Mouse (Mus musculus): ENCODE measurements around the gene Sptbn4. TPM values are rescaled to one million over a fixed set of nuclear protein-coding genes. Genes with fewer than 3 reads are reported as not detected.

The Sptbn4 gene
- polyA plus RNA-seq, 1 experiment from 2014 or later, result 0.28 TPM

DNA sequence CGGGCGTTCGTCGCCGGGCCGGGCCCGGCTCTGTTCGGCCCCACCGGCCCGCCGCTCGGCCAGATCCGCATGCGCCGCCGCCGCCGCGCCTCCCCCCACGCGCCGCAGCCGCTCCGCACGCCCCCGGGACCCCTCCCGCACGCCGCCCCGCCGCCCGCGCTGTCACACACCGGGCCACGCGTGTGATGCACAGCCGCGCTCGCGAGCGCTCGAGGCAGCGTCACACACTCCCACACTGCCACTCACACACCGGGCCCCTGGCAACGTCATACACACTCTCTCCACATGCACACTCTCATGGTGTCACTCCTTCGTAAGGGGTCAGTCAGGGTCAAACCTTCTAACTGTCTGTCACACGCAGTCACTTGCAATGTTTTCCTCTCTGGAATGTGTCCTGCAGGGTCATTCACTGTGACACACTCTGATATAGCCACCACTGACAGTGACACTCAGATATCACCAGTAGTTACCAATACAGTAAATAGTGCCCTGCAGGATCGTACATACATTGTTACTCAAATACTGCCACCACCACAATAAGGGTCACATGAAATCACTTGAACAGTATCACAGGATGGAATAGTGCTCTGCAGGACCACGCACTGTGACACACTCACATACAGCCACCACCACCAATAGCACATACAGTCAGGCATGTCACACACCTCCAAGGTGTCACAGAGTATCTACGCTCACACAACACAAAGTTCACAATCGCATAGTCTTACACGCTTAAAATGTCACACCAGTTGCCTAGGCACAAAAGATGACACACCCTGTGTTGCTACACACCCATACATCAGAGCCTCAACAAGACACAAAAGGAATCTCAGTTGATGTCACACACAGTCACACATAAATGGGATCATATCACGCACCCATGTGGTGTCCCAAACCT is 716 bp downstream of the Sptbn4 start:
- TF ChIP-seq CTCF (IDR thresholded peaks at IDR 0.05; ENCODE audit: low read depth), result no peak
- WGBS, result 8% methylated on average over 46 of the region's 53 CpGs
- Histone ChIP-seq H3K4me3 (replicated peaks; ENCODE audit: low read depth, low read length) (peak overlapping the region; percentile 47), H3K27ac (no peak overlapping the region), H3K9ac (ENCODE audit: low read depth, low read length) (peak overlapping the region; percentile 56), H3K9me3 (replicated peaks; ENCODE audit: low read length) (no peaks in the 10 kb centered on the region), H3K4me1 (replicated peaks; ENCODE audit: insufficient read depth, low read length) (peaks cover 10% of the 10 kb centered on the region; the same call in 1 of the 2 replicates), H3K27me3 (ENCODE audit: insufficient read depth, low read length) (0 out of 2 replicates have a peak, but pooled peaks cover 7% of the 10 kb centered on the region), H3K36me3 (ENCODE audit: insufficient read depth, low read length) (no peaks in the 10 kb centered on the region), H3K4me2 (ENCODE audit: low read length) (peak overlapping the region; percentile 95)
- DNase-seq (ENCODE audit: low spot score) (peak; percentile 27), ATAC-seq (replicated peaks; ENCODE audit: low FRiP score, low read depth) (peak; percentile 11; the same call in 1 of the 2 replicates)

DNA sequence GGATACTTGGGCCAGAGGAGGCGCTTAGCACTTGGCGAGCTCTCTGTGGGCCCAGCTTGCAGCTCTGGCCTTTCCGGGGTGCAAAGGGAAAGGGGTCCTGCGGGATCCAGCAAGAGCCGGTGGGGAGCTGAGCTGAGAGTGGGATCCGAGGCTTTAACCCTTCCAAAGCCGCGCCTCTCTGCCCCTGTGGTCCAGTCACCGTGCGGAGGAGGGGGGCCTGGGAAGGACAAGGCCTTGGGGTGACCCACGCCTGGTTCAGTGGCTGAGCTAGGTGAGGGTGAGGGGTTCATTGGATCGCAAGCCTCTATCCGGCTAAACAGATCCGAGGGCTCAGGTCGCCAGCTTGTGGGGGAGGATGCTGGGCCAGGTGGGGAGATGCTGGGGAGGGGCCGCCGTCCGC is 1.4 kb downstream of the Sptbn4 start:
- H3K4me1 ChIP-seq (replicated peaks; ENCODE audit: insufficient read depth, low read length), result peaks cover 10% of the 10 kb centered on the region; the same call in 1 of the 2 replicates
- DNase-seq (ENCODE audit: low spot score) (no peak), ATAC-seq (replicated peaks; ENCODE audit: low FRiP score, low read depth) (no peak)
- no peaks in the 10 kb centered on the region for H3K9me3 ChIP-seq (replicated peaks; ENCODE audit: low read length)
- 0 out of 2 replicates have a peak, but pooled peaks cover 7% of the 10 kb centered on the region for H3K27me3 ChIP-seq (ENCODE audit: insufficient read depth, low read length)
- peak overlapping the region; percentile 95 for H3K4me2 ChIP-seq (ENCODE audit: low read length)
- no peak for TF ChIP-seq CTCF (IDR thresholded peaks at IDR 0.05; ENCODE audit: low read depth)
- peak overlapping the region; percentile 56 for H3K9ac ChIP-seq (ENCODE audit: low read depth, low read length)
- H3K36me3 ChIP-seq (ENCODE audit: insufficient read depth, low read length), result no peaks in the 10 kb centered on the region
- WGBS, result 7% methylated on average over 13 of the region's 18 CpGs
- H3K27ac ChIP-seq, result no peak overlapping the region
- H3K4me3 ChIP-seq (replicated peaks; ENCODE audit: low read depth, low read length), result peak overlapping the region; percentile 47

DNA sequence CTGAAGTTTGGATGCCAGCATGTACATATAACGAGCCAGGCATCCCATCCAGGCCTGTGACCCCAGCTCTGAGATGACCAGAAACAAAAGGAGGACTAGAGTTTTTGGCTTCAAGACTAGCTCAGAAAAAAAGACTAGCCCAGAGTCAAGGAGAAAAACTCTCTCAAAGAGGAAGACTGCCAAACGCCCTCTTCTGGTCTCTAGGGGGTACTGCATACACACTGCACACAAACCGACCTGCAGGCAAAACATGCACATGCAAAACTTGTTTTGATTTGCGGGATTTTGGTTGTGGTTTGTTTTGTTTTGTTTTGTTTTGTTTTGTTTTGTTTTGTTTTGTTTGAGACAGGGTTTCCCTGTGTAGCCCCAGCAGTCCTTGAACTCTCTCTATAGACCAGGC is 7.5 kb downstream of the Sptbn4 start:
- no peak overlapping the region for H3K9ac ChIP-seq (ENCODE audit: low read depth, low read length)
- no peaks in the 10 kb centered on the region for H3K36me3 ChIP-seq (ENCODE audit: insufficient read depth, low read length)
- peak; percentile 40; the same call in 1 of the 2 replicates for TF ChIP-seq CTCF (IDR thresholded peaks at IDR 0.05; ENCODE audit: low read depth)
- H3K4me2 ChIP-seq (ENCODE audit: low read length), result no peak overlapping the region
- no peaks in the 10 kb centered on the region for H3K9me3 ChIP-seq (replicated peaks; ENCODE audit: low read length)
- no peak for ATAC-seq (replicated peaks; ENCODE audit: low FRiP score, low read depth)
- DNase-seq (ENCODE audit: low spot score), result no peak
- no peaks in the 10 kb centered on the region for H3K27me3 ChIP-seq (ENCODE audit: insufficient read depth, low read length)
- 83% methylated on average over 4 of the region's 4 CpGs for WGBS
- no peaks in the 10 kb centered on the region for H3K4me1 ChIP-seq (replicated peaks; ENCODE audit: insufficient read depth, low read length)
- H3K4me3 ChIP-seq (replicated peaks; ENCODE audit: low read depth, low read length), result no peak overlapping the region
- no peak overlapping the region for H3K27ac ChIP-seq

DNA sequence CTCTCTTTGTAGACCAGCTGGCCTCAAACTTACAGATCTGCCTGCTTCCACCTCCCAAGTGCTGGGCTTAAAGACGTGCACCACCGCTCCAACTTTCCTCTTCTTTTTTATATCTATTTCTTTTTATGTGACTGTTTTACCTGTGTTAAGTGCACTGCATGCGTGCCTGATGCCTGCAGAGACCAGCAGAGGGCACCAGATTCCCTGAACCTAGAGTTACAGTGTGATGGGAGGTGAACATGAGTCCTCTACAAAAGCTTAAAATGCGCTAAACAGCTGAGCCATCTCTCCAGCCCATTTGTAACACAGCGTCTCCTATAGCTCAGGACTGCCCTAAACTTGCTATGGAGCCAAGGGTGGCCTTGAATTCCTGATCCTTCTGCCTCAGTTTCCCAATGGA is 9.9 kb downstream of the Sptbn4 start:
- peaks cover 5% of the 10 kb centered on the region; the same call in 1 of the 2 replicates for H3K27me3 ChIP-seq (ENCODE audit: insufficient read depth, low read length)
- H3K4me3 ChIP-seq (replicated peaks; ENCODE audit: low read depth, low read length), result no peak overlapping the region
- no peak overlapping the region for H3K9ac ChIP-seq (ENCODE audit: low read depth, low read length)
- no peak for ATAC-seq (replicated peaks; ENCODE audit: low FRiP score, low read depth)
- TF ChIP-seq CTCF (IDR thresholded peaks at IDR 0.05; ENCODE audit: low read depth), result peak; percentile 66
- no peak overlapping the region for H3K27ac ChIP-seq
- no peaks in the 10 kb centered on the region for H3K9me3 ChIP-seq (replicated peaks; ENCODE audit: low read length)
- no peaks in the 10 kb centered on the region for H3K4me1 ChIP-seq (replicated peaks; ENCODE audit: insufficient read depth, low read length)
- DNase-seq (ENCODE audit: low spot score), result no peak
- 72% methylated on average over 5 of the region's 5 CpGs for WGBS
- no peaks in the 10 kb centered on the region for H3K36me3 ChIP-seq (ENCODE audit: insufficient read depth, low read length)
- H3K4me2 ChIP-seq (ENCODE audit: low read length), result no peak overlapping the region

DNA sequence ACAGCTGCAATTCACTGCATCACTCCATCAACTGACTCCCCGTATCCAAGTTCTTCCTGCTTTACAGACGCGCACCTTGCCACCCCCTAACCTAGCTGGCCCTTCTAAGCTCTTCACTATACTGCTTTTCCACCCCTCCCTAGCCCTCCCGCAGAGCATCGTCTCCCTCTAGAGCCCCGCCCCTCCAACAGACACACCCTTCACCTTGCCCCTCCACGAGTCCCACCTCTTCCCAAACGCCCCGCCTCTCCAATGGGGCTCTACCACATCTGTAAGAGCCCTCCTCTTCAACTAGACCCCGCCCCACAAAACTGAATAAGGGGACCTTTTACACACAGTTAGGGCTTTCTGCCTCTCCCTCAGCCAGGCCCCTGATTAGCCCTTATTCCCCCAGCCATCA is 13.7 kb downstream of the Sptbn4 start:
- Histone ChIP-seq H3K4me3 (replicated peaks; ENCODE audit: low read depth, low read length) (no peak overlapping the region), H3K27me3 (ENCODE audit: insufficient read depth, low read length) (peaks cover 5% of the 10 kb centered on the region; the same call in 1 of the 2 replicates), H3K4me1 (replicated peaks; ENCODE audit: insufficient read depth, low read length) (no peaks in the 10 kb centered on the region), H3K27ac (no peak overlapping the region), H3K36me3 (ENCODE audit: insufficient read depth, low read length) (no peaks in the 10 kb centered on the region), H3K9me3 (replicated peaks; ENCODE audit: low read length) (no peaks in the 10 kb centered on the region; the same call in 1 of the 2 replicates), H3K9ac (ENCODE audit: low read depth, low read length) (no peak overlapping the region), H3K4me2 (ENCODE audit: low read length) (no peak overlapping the region)
- no peak for DNase-seq (ENCODE audit: low spot score)
- ATAC-seq (replicated peaks; ENCODE audit: low FRiP score, low read depth), result no peak
- TF ChIP-seq CTCF (IDR thresholded peaks at IDR 0.05; ENCODE audit: low read depth), result no peak
- WGBS, result 12% methylated on average over 10 of the region's 10 CpGs

DNA sequence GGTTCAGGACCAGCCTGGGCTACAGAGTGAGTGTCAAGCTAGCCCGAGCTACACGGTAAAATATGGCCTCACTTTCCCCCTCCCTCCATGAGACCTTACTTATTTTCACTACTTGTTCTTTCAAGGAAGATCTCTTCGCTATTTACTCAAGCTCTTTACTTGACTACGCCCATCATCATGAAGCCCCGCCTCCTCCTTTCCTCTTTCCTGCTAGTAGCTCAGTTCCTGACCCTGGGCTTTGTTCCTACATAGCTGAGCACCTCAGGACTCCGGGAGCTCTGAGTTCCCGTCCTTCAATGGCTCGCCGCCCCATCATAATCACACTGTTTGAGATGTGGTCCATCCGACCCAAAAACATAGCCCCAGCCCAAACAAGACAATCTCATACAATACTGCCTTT is 14.1 kb downstream of the Sptbn4 start:
- H3K9me3 ChIP-seq (replicated peaks; ENCODE audit: low read length), result no peaks in the 10 kb centered on the region; the same call in 1 of the 2 replicates
- WGBS, result 27% methylated on average over 10 of the region's 10 CpGs
- H3K36me3 ChIP-seq (ENCODE audit: insufficient read depth, low read length), result no peaks in the 10 kb centered on the region
- H3K9ac ChIP-seq (ENCODE audit: low read depth, low read length), result no peak overlapping the region
- no peak for ATAC-seq (replicated peaks; ENCODE audit: low FRiP score, low read depth)
- no peak for DNase-seq (ENCODE audit: low spot score)
- no peak overlapping the region for H3K27ac ChIP-seq
- H3K4me3 ChIP-seq (replicated peaks; ENCODE audit: low read depth, low read length), result no peak overlapping the region
- TF ChIP-seq CTCF (IDR thresholded peaks at IDR 0.05; ENCODE audit: low read depth), result no peak
- H3K27me3 ChIP-seq (ENCODE audit: insufficient read depth, low read length), result peaks cover 5% of the 10 kb centered on the region; the same call in 1 of the 2 replicates
- no peak overlapping the region for H3K4me2 ChIP-seq (ENCODE audit: low read length)
- no peaks in the 10 kb centered on the region for H3K4me1 ChIP-seq (replicated peaks; ENCODE audit: insufficient read depth, low read length)

Data from kidney, postnatal 0 days (tissue).